Mouse (Mus musculus) ES-Bruce4 (cell line): ENCODE results near the gene Nr1h4.

ENCODE experiments used
- CTCF ChIP-seq: IDR thresholded peaks from one replicate; pipeline ENCODE4 v1.8.1; 2011; ENCODE audit warnings: low read depth, low read length
- EP300 ChIP-seq: IDR thresholded peaks from 2 replicates; pipeline ENCODE4 v1.6.1; 2011; ENCODE audit warnings: low read depth, low read length; ENCODE audit not compliant: insufficient read depth
- POLR2A ChIP-seq: IDR thresholded peaks from one replicate; pipeline ENCODE4 v1.8.1; 2011; ENCODE audit warnings: low read length; ENCODE audit not compliant: insufficient read depth

- TF ChIP-seq POLR2A (no peak), CTCF (no peak), EP300 (no peak)
These were observed 26.0 kb upstream of the Nr1h4 start for GRCm38 (mm10) chr10:89559351-89559750.
